Mouse (Mus musculus) liver, postnatal 0 days (tissue): ENCODE measurements around the gene Slc7a10. TPM values are rescaled to one million over a fixed set of nuclear protein-coding genes. Genes with fewer than 3 reads are reported as not detected.

Experiments
- ATAC-seq: fragments of 200-750 bp; cut with Nextera tagmentation; 2 replicates; pipeline ENCODE4 v1.8.0; 2017; ENCODE audit warnings: mild to moderate bottlenecking, moderate library complexity
- DNase-seq: peaks from one replicate; pipeline ENCODE4 v3.0.0-alpha.2; 2016
- H3K27ac ChIP-seq: fragments of 300-500 bp; sonication (generic); 2 replicates; pipeline ENCODE4 v1.5.1; 2014; ENCODE audit warnings: antibody characterized with exemption, moderate library complexity, mild to moderate bottlenecking, low read depth
- H3K27me3 ChIP-seq: fragments of 300-500 bp; sonication (generic); 2 replicates; pipeline ENCODE4 v1.6.1; 2014; ENCODE audit warnings: low read length, control low read depth, mixed read lengths; ENCODE audit not compliant: insufficient read depth
- H3K36me3 ChIP-seq: fragments of 300-500 bp; sonication (generic); replicated peaks from 2 replicates; pipeline ENCODE4 v1.6.1; 2014; ENCODE audit warnings: mild to moderate bottlenecking, control low read depth, low read length, moderate library complexity, mixed read lengths; ENCODE audit not compliant: insufficient read depth
- H3K4me1 ChIP-seq: fragments of 300-500 bp; sonication (generic); 2 replicates; pipeline ENCODE4 v1.6.1; 2014; ENCODE audit warnings: antibody characterized with exemption, mild to moderate bottlenecking, control low read depth; ENCODE audit not compliant: insufficient read depth
- H3K4me2 ChIP-seq: fragments of 300-500 bp; sonication (generic); 2 replicates; pipeline ENCODE4 v1.6.1; 2014; ENCODE audit warnings: low read depth, mild to moderate bottlenecking, low read length, moderate library complexity, mixed read lengths
- H3K4me3 ChIP-seq: fragments of 300-500 bp; sonication (generic); 2 replicates; pipeline ENCODE4 v1.5.1; 2014; ENCODE audit warnings: low read depth, low read length
- H3K9ac ChIP-seq: fragments of 300-500 bp; sonication (generic); replicated peaks from 2 replicates; pipeline ENCODE4 v1.6.1; 2014; ENCODE audit warnings: mild to moderate bottlenecking, moderate library complexity
- H3K9me3 ChIP-seq: fragments of 300-500 bp; sonication (generic); 2 replicates; pipeline ENCODE4 v1.6.1; 2016; ENCODE audit warnings: mild to moderate bottlenecking, control low read depth, low read length, mixed read lengths
- CTCF ChIP-seq: sonication (generic); IDR thresholded peaks from 2 replicates; pipeline ENCODE4 v1.5.1; 2016; ENCODE audit warnings: antibody characterized with exemption, low read depth
- EP300 ChIP-seq: IDR thresholded peaks from 2 replicates; pipeline ENCODE4 v1.6.1; 2016; ENCODE audit warnings: antibody characterized with exemption, low read depth, mild to moderate bottlenecking
- WGBS: fragments of 180-500 bp; shearing (Covaris S2); extraction: QIAGEN DNeasy Blood & Tissue Kit; methylation state at CpG from one replicate; pipeline ENCODE4 v1.1.7; 2014; ENCODE audit not compliant: insufficient replicate concordance; 5-methylcytosine and 5-hydroxymethylcytosine counted together
- polyA plus RNA-seq: library from polyadenylated mRNA; unstranded; fragments of >200 nt; fragmentation: Nextera tagmentation; extraction: Ambion mirVana; gene quantifications from 2 replicates; pipeline ENCODE4 v1.2.1, GENCODE M21; 2015

Slc7a10 gene
- polyA plus RNA-seq, 1 experiment from 2014 or later, result 0.12 TPM

DNA sequence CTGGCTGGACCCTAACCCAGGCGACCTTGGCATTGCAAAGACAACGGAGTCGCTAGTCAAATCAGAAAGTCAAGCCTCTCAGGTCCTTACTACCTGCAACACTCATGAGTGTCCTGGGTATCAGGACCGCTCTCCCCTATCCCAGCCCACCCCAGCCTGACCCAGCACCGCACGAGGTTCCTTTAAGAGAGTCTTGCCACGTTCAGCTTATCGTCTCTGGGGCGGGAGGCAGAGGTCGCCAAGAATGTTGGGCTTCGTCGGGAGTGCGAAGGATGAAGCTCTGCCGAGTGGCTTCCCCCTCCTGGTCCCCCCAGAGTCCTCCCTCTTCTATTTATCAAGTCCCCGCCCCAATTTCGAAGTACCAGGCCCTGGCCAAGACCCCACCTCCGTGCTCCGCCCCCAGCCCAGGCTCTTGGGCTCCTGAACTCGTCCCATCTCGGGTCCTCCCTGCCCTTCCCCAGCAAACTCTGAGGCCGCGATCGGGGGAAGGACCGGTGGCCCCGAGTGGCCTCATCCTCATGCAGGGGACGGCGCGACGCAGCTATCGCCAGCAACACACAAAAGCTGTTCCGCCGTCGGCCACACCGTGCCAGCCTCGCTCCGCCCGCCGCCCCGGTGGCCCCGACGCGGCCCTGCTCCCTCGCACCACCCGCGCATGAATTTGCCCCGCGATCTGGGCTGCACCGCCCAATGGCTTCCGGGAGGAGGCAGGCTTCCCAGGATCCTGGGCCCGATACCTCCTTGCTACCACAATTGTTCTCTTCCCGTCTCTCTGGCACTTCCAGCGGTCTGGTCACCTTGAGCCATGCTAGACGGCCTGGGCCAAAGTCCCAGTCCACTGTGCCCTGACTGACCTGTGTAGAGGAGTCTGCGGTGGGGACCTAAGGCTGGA lies 1.1 kb upstream of the Slc7a10 start:
- WGBS, result 4% methylated on average over 54 of the region's 54 CpGs
- Histone ChIP-seq H3K4me2 (peak overlapping the region; percentile 59), H3K4me3 (peak overlapping the region; percentile 24), H3K27me3 (peaks cover 39% of the 10 kb centered on the region), H3K9me3 (peaks cover 5% of the 10 kb centered on the region; the same call in 1 of the 2 replicates), H3K4me1 (peaks cover 5% of the 10 kb centered on the region; the same call in 1 of the 2 replicates), H3K9ac (no peak overlapping the region), H3K27ac (no peak overlapping the region), H3K36me3 (no peaks in the 10 kb centered on the region)
- DNase-seq (no peak), ATAC-seq (0 out of 2 replicates have a peak, but pooled peaks have one; percentile 25)
- TF ChIP-seq CTCF (peak; percentile 49), EP300 (no peak)

GRCm38 (mm10) chr7:35189699-35190098 lies 3.5 kb downstream of the Slc7a10 start:
- Histone ChIP-seq H3K27ac (no peak overlapping the region), H3K9me3 (no peaks in the 10 kb centered on the region), H3K4me1 (peaks cover 5% of the 10 kb centered on the region; the same call in 1 of the 2 replicates), H3K4me3 (no peak overlapping the region), H3K9ac (no peak overlapping the region), H3K4me2 (no peak overlapping the region), H3K36me3 (no peaks in the 10 kb centered on the region), H3K27me3 (peaks cover 37% of the 10 kb centered on the region)
- ATAC-seq (no peak), DNase-seq (no peak)
- no peak for TF ChIP-seq CTCF
- no peak for TF ChIP-seq EP300
- WGBS, result 39% methylated on average over 5 of the region's 5 CpGs

DNA sequence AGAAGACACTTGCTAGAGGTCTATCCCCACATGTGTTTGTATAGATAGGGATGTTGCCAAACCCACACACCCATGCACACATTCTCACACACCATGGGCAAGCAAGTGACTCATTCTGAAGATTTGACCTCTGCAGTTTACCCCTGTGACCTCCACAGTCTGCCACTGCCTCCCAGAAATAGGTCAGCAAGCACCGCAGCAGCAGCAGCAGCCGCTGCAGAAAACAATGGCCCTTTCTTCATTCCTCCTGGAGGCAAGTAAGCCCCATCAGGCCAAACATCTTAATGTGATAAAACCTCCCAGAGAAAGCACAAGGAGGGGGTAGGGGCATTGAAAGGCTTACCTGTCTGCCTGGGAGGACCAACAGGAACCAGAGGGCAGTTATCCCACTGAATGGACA lies 5.1 kb downstream of the Slc7a10 start:
- no peaks in the 10 kb centered on the region for H3K36me3 ChIP-seq
- no peak for ATAC-seq

DNA sequence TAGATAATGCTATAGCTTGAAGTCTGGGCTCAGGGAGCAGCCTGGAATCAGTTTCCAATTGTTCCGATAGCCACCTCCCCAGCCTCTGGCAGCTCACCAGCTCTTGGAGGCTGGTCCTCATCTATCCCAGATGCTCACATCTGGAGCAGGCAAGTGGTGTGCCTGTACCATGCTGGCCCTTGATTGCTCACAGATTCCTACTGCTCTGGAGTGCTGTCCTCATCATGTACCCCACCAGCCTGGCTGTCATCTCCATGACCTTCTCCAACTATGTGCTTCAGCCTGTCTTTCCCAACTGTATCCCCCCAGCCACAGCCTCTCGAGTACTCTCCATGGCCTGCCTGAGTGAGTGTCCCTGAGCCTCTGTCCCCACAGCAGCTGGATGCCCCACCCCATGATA lies 10.8 kb downstream of the Slc7a10 start:
- DNase-seq, result no peak
- Histone ChIP-seq H3K27me3 (no peaks in the 10 kb centered on the region), H3K9ac (no peak overlapping the region), H3K36me3 (no peaks in the 10 kb centered on the region), H3K9me3 (no peaks in the 10 kb centered on the region), H3K4me2 (no peak overlapping the region), H3K4me1 (no peaks in the 10 kb centered on the region), H3K4me3 (no peak overlapping the region), H3K27ac (no peak overlapping the region)
- TF ChIP-seq CTCF (no peak), EP300 (no peak)
- ATAC-seq, result no peak
- 56% methylated on average over 2 of the region's 2 CpGs for WGBS

More for the DNA sequence above, 5.1 kb downstream of the Slc7a10 start:
- Histone ChIP-seq H3K27ac (no peak overlapping the region), H3K9ac (no peak overlapping the region), H3K4me2 (no peak overlapping the region), H3K4me1 (no peaks in the 10 kb centered on the region), H3K9me3 (no peaks in the 10 kb centered on the region), H3K4me3 (no peak overlapping the region), H3K27me3 (peaks cover 22% of the 10 kb centered on the region)
- no peak for DNase-seq
- WGBS, result 10% methylated on average over 2 of the region's 2 CpGs
- TF ChIP-seq EP300 (no peak), CTCF (no peak)

- Histone ChIP-seq H3K9ac (no peak overlapping the region), H3K27ac (no peak overlapping the region), H3K4me3 (no peak overlapping the region), H3K9me3 (no peaks in the 10 kb centered on the region), H3K4me2 (no peak overlapping the region), H3K27me3 (no peaks in the 10 kb centered on the region), H3K4me1 (no peaks in the 10 kb centered on the region), H3K36me3 (no peaks in the 10 kb centered on the region)
- WGBS, result 80% methylated on average over 12 of the region's 12 CpGs
- DNase-seq (no peak), ATAC-seq (no peak)
- TF ChIP-seq CTCF (no peak), EP300 (no peak)
These were observed 13.0 kb downstream of the Slc7a10 start for GRCm38 (mm10) chr7:35198981-35199754.

- Histone ChIP-seq H3K36me3 (no peaks in the 10 kb centered on the region), H3K27ac (no peak overlapping the region), H3K4me2 (no peak overlapping the region), H3K4me3 (no peak overlapping the region), H3K9ac (no peak overlapping the region), H3K9me3 (no peaks in the 10 kb centered on the region), H3K27me3 (no peaks in the 10 kb centered on the region), H3K4me1 (no peaks in the 10 kb centered on the region)
- ATAC-seq (no peak), DNase-seq (no peak)
- TF ChIP-seq EP300 (no peak), CTCF (no peak)
These were observed 13.6 kb downstream of the Slc7a10 start for GRCm38 (mm10) chr7:35199755-35200154.
